Mouse (Mus musculus): ENCODE measurements around the gene Pde4d. TPM values are rescaled to one million over a fixed set of nuclear protein-coding genes. Genes with fewer than 3 reads are reported as not detected.

Pde4d gene
- 14.9 and 18.2 TPM in 2 replicates for polyA plus RNA-seq (2015; fragmentation: Nextera tagmentation; extraction: Ambion mirVana)

- Histone ChIP-seq H3K9ac (ENCODE audit: low read length) (no peak within 1 kb of the TSS), H3K27me3 (ENCODE audit: control insufficient read depth, insufficient read depth, low read depth, low read length) (no peaks in the 10 kb centered on the region), H3K27ac (ENCODE audit: low read length) (no peak within 1 kb of the TSS), H3K4me1 (replicated peaks; ENCODE audit: control insufficient read depth, insufficient read depth, low read length) (peaks cover 7% of the 10 kb centered on the region; the same call in 1 of the 2 replicates), H3K4me3 (ENCODE audit: low read length) (no peak within 1 kb of the TSS), H3K4me2 (ENCODE audit: low read depth, low read length) (no peak within 1 kb of the TSS), H3K9me3 (ENCODE audit: control insufficient read depth, low read length) (no peaks in the 10 kb centered on the region), H3K36me3 (ENCODE audit: control insufficient read depth, insufficient read depth, low read length) (no peaks in the 10 kb centered on the region)
- 15% methylated on average over 10 of the region's 10 CpGs for WGBS
- ATAC-seq (ENCODE audit: low read depth): peak; percentile 49; the same call in 1 of the 2 replicates
These were observed at the start of gene Pde4d for GRCm38 (mm10) chr13:108449116-108450097. Pde4d (plus strand) TSS chr13:108449948.

- no peak overlapping the region for H3K9ac ChIP-seq (ENCODE audit: low read length)
- H3K27ac ChIP-seq (ENCODE audit: low read length): no peak overlapping the region
- no peaks in the 10 kb centered on the region for H3K9me3 ChIP-seq (ENCODE audit: control insufficient read depth, low read length)
- 86% methylated on average over 5 of the region's 5 CpGs for WGBS
- no peak overlapping the region for H3K4me3 ChIP-seq (ENCODE audit: low read length)
- ATAC-seq (ENCODE audit: low read depth): no peak
- no peaks in the 10 kb centered on the region for H3K27me3 ChIP-seq (ENCODE audit: control insufficient read depth, insufficient read depth, low read depth, low read length)
- H3K36me3 ChIP-seq (ENCODE audit: control insufficient read depth, insufficient read depth, low read length): 0 out of 2 replicates have a peak, but pooled peaks cover 4% of the 10 kb centered on the region
- no peak overlapping the region for H3K4me2 ChIP-seq (ENCODE audit: low read depth, low read length)
- H3K4me1 ChIP-seq (replicated peaks; ENCODE audit: control insufficient read depth, insufficient read depth, low read length): no peaks in the 10 kb centered on the region
These were observed 46.6 kb upstream of the Pde4d start for GRCm38 (mm10) chr13:108403197-108403596.

GRCm38 (mm10) chr13:108404372-108404771 lies 45.4 kb upstream of the Pde4d start:
- Histone ChIP-seq H3K4me3 (ENCODE audit: low read length) (no peak overlapping the region), H3K4me2 (ENCODE audit: low read depth, low read length) (no peak overlapping the region), H3K9me3 (ENCODE audit: control insufficient read depth, low read length) (no peaks in the 10 kb centered on the region), H3K9ac (ENCODE audit: low read length) (no peak overlapping the region), H3K27ac (ENCODE audit: low read length) (no peak overlapping the region), H3K36me3 (ENCODE audit: control insufficient read depth, insufficient read depth, low read length) (0 out of 2 replicates have a peak, but pooled peaks cover 4% of the 10 kb centered on the region), H3K27me3 (ENCODE audit: control insufficient read depth, insufficient read depth, low read depth, low read length) (no peaks in the 10 kb centered on the region), H3K4me1 (replicated peaks; ENCODE audit: control insufficient read depth, insufficient read depth, low read length) (no peaks in the 10 kb centered on the region)
- 87% methylated on average over 4 of the region's 4 CpGs for WGBS
- ATAC-seq (ENCODE audit: low read depth): no peak

- Histone ChIP-seq H3K36me3 (ENCODE audit: control insufficient read depth, insufficient read depth, low read length) (no peaks in the 10 kb centered on the region), H3K27ac (ENCODE audit: low read length) (no peak overlapping the region), H3K4me3 (ENCODE audit: low read length) (no peak overlapping the region), H3K9me3 (ENCODE audit: control insufficient read depth, low read length) (no peaks in the 10 kb centered on the region), H3K9ac (ENCODE audit: low read length) (no peak overlapping the region), H3K4me2 (ENCODE audit: low read depth, low read length) (no peak overlapping the region), H3K27me3 (ENCODE audit: control insufficient read depth, insufficient read depth, low read depth, low read length) (no peaks in the 10 kb centered on the region), H3K4me1 (replicated peaks; ENCODE audit: control insufficient read depth, insufficient read depth, low read length) (no peaks in the 10 kb centered on the region)
- 68% methylated on average over 2 of the region's 2 CpGs for WGBS
- no peak for ATAC-seq (ENCODE audit: low read depth)
These were observed 34.3 kb upstream of the Pde4d start for GRCm38 (mm10) chr13:108415464-108415863.

- Histone ChIP-seq H3K27me3 (ENCODE audit: control insufficient read depth, insufficient read depth, low read depth, low read length) (no peaks in the 10 kb centered on the region), H3K9me3 (ENCODE audit: control insufficient read depth, low read length) (no peaks in the 10 kb centered on the region), H3K4me3 (ENCODE audit: low read length) (no peak overlapping the region), H3K36me3 (ENCODE audit: control insufficient read depth, insufficient read depth, low read length) (no peaks in the 10 kb centered on the region), H3K4me1 (replicated peaks; ENCODE audit: control insufficient read depth, insufficient read depth, low read length) (no peaks in the 10 kb centered on the region), H3K4me2 (ENCODE audit: low read depth, low read length) (no peak overlapping the region), H3K9ac (ENCODE audit: low read length) (no peak overlapping the region), H3K27ac (ENCODE audit: low read length) (no peak overlapping the region)
- 50% methylated on average over 1 of the region's 1 CpGs for WGBS
- no peak for ATAC-seq (ENCODE audit: low read depth)
These were observed 30.8 kb upstream of the Pde4d start for GRCm38 (mm10) chr13:108418741-108419507.

GRCm38 (mm10) chr13:108426322-108426721 lies 23.4 kb upstream of the Pde4d start:
- H3K36me3 ChIP-seq (ENCODE audit: control insufficient read depth, insufficient read depth, low read length): no peaks in the 10 kb centered on the region
- no peak overlapping the region for H3K27ac ChIP-seq (ENCODE audit: low read length)
- no peak overlapping the region for H3K9ac ChIP-seq (ENCODE audit: low read length)
- H3K4me3 ChIP-seq (ENCODE audit: low read length): no peak overlapping the region
- H3K4me2 ChIP-seq (ENCODE audit: low read depth, low read length): no peak overlapping the region
- 60% methylated on average over 5 of the region's 5 CpGs for WGBS
- H3K9me3 ChIP-seq (ENCODE audit: control insufficient read depth, low read length): no peaks in the 10 kb centered on the region
- ATAC-seq (ENCODE audit: low read depth): no peak
- H3K27me3 ChIP-seq (ENCODE audit: control insufficient read depth, insufficient read depth, low read depth, low read length): no peaks in the 10 kb centered on the region
- H3K4me1 ChIP-seq (replicated peaks; ENCODE audit: control insufficient read depth, insufficient read depth, low read length): no peaks in the 10 kb centered on the region

GRCm38 (mm10) chr13:108428809-108429208 lies 20.9 kb upstream of the Pde4d start:
- no peaks in the 10 kb centered on the region for H3K36me3 ChIP-seq (ENCODE audit: control insufficient read depth, insufficient read depth, low read length)
- H3K4me1 ChIP-seq (replicated peaks; ENCODE audit: control insufficient read depth, insufficient read depth, low read length): no peaks in the 10 kb centered on the region
- no peak for ATAC-seq (ENCODE audit: low read depth)
- no peaks in the 10 kb centered on the region for H3K27me3 ChIP-seq (ENCODE audit: control insufficient read depth, insufficient read depth, low read depth, low read length)
- no peak overlapping the region for H3K4me3 ChIP-seq (ENCODE audit: low read length)
- no peaks in the 10 kb centered on the region for H3K9me3 ChIP-seq (ENCODE audit: control insufficient read depth, low read length)
- no peak overlapping the region for H3K4me2 ChIP-seq (ENCODE audit: low read depth, low read length)
- H3K9ac ChIP-seq (ENCODE audit: low read length): no peak overlapping the region
- no peak overlapping the region for H3K27ac ChIP-seq (ENCODE audit: low read length)
- WGBS: 83% methylated on average over 6 of the region's 6 CpGs

- Histone ChIP-seq H3K9ac (ENCODE audit: low read length) (no peak overlapping the region), H3K27me3 (ENCODE audit: control insufficient read depth, insufficient read depth, low read depth, low read length) (no peaks in the 10 kb centered on the region), H3K9me3 (ENCODE audit: control insufficient read depth, low read length) (no peaks in the 10 kb centered on the region), H3K4me2 (ENCODE audit: low read depth, low read length) (no peak overlapping the region), H3K4me3 (ENCODE audit: low read length) (no peak overlapping the region), H3K4me1 (replicated peaks; ENCODE audit: control insufficient read depth, insufficient read depth, low read length) (no peaks in the 10 kb centered on the region), H3K36me3 (ENCODE audit: control insufficient read depth, insufficient read depth, low read length) (no peaks in the 10 kb centered on the region), H3K27ac (ENCODE audit: low read length) (no peak overlapping the region)
- no peak for ATAC-seq (ENCODE audit: low read depth)
- 66% methylated on average over 2 of the region's 2 CpGs for WGBS
These were observed 20.1 kb upstream of the Pde4d start for GRCm38 (mm10) chr13:108429623-108430022.

- no peak overlapping the region for H3K4me3 ChIP-seq (ENCODE audit: low read length)
- 90% methylated on average over 3 of the region's 3 CpGs for WGBS
- no peak overlapping the region for H3K27ac ChIP-seq (ENCODE audit: low read length)
- no peak overlapping the region for H3K4me2 ChIP-seq (ENCODE audit: low read depth, low read length)
- no peaks in the 10 kb centered on the region for H3K4me1 ChIP-seq (replicated peaks; ENCODE audit: control insufficient read depth, insufficient read depth, low read length)
- H3K36me3 ChIP-seq (ENCODE audit: control insufficient read depth, insufficient read depth, low read length): no peaks in the 10 kb centered on the region
- no peak for ATAC-seq (ENCODE audit: low read depth)
- H3K9ac ChIP-seq (ENCODE audit: low read length): no peak overlapping the region
- no peaks in the 10 kb centered on the region for H3K27me3 ChIP-seq (ENCODE audit: control insufficient read depth, insufficient read depth, low read depth, low read length)
- H3K9me3 ChIP-seq (ENCODE audit: control insufficient read depth, low read length): no peaks in the 10 kb centered on the region
These were observed 18.0 kb upstream of the Pde4d start for GRCm38 (mm10) chr13:108431776-108432175.
